Mouse (Mus musculus) testis, adult 2 months (tissue): ENCODE results near the gene Olfr297. TPM values are rescaled to one million over a fixed set of nuclear protein-coding genes. Genes with fewer than 3 reads are reported as not detected.

ENCODE experiments used
- H3K27ac ChIP-seq: fragments of 200-500 bp; 2 replicates; pipeline ENCODE4 v1.5.1; 2012; ENCODE audit warnings: low read depth, low read length; ENCODE audit not compliant: control insufficient read depth, insufficient read depth
- H3K27me3 ChIP-seq: fragments of 200-500 bp; 2 replicates; pipeline ENCODE4 v1.6.1; 2012; ENCODE audit warnings: mild to moderate bottlenecking, low read length, moderate library complexity; ENCODE audit not compliant: control insufficient read depth, insufficient read depth
- H3K36me3 ChIP-seq: fragments of 200-500 bp; 2 replicates; pipeline ENCODE4 v1.6.1; 2012; ENCODE audit warnings: mild to moderate bottlenecking, low read length; ENCODE audit not compliant: control insufficient read depth, insufficient read depth
- H3K4me1 ChIP-seq: fragments of 200-500 bp; 2 replicates; pipeline ENCODE4 v1.6.1; 2012; ENCODE audit warnings: low read length; ENCODE audit not compliant: control insufficient read depth, insufficient read depth
- H3K4me3 ChIP-seq: fragments of 200-500 bp; 2 replicates; pipeline ENCODE4 v1.5.1; 2012; ENCODE audit warnings: low read depth, mild to moderate bottlenecking, low read length, moderate library complexity, mixed read lengths; ENCODE audit not compliant: control insufficient read depth
- CTCF ChIP-seq: fragments of 200-500 bp; IDR thresholded peaks from 2 replicates; pipeline ENCODE4 v1.5.1; 2012; ENCODE audit warnings: low read depth, mild to moderate bottlenecking, inconsistent platforms, low read length, moderate library complexity; ENCODE audit not compliant: control insufficient read depth, insufficient read depth, insufficient replicate concordance
- POLR2A ChIP-seq: fragments of 200-500 bp; IDR thresholded peaks from 2 replicates; pipeline ENCODE4 v1.6.1; 2012; ENCODE audit warnings: low read depth, mild to moderate bottlenecking, inconsistent platforms, low read length, moderate library complexity; ENCODE audit not compliant: control insufficient read depth
- polyA plus RNA-seq: library from polyadenylated mRNA; depleted of rRNA; stranded (reverse); fragments of >200 nt; gene quantifications from 2 replicates; pipeline ENCODE4 v1.2.3, GENCODE M21; 2012; rRNA removed

The Olfr297 gene
- not detected in 2 replicates for polyA plus RNA-seq

DNA sequence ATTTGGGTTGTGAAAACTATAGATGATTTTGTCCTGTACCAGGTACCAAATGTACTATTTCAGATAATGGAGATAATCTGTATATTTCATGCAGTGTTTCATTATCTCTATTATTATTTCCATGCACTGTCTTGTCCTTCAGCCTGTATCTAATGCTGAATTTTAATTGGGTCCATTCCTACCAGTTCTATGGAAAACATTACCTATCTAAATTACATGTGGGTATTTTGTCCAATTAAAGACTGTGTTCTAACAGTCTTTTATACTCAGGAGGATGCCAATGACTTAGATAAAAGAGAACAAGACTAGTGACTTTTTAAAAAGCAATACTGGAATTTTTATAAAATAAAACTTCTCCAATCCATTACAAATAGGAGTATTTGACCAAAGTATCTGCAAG lies at the start of gene Olfr297:
Gene Olfr297, plus strand, starts transcription at position 301 of the 400 bp plus-strand sequence.
- Histone ChIP-seq H3K27ac (no peak within 1 kb of the TSS), H3K27me3 (no peaks in the 10 kb centered on the region), H3K4me1 (no peaks in the 10 kb centered on the region), H3K4me3 (no peak within 1 kb of the TSS), H3K36me3 (no peaks in the 10 kb centered on the region)
- TF ChIP-seq POLR2A = no peak
- TF ChIP-seq CTCF = no peak

DNA sequence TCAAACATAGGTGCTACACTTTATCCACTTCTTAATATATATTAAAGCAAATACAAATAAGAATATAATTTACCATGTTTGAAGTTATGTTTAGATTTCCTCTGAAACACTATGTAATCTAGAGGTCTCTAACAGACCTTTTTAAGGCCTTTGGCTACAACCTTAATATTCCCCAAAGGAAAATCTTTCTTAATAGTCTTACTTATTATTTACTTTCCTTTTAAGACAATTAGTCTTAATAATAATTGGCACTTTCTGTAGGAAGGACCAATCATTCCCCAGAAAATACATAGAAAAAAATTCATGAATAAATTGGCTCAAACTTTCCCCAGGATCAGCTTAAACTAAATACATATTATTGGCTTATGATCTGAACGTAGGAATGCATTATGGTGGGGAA lies 27.4 kb upstream of the Olfr297 start, which contains the start of gene Olfr298:
Gene Olfr298, minus strand, starts transcription at position 101 of the 400 bp plus-strand sequence.
- no peaks in the 10 kb centered on the region for H3K36me3 ChIP-seq
- no peaks in the 10 kb centered on the region for H3K4me1 ChIP-seq
- no peaks in the 10 kb centered on the region for H3K27me3 ChIP-seq
- H3K4me3 ChIP-seq = no peak within 1 kb of the TSS
- TF ChIP-seq POLR2A = no peak
- TF ChIP-seq CTCF = no peak
- no peak within 1 kb of the TSS for H3K27ac ChIP-seq

Other genes with a start within 250 kb of the Olfr297 start
- not detected in 2 replicates for gene Olfr310, start 242.8 kb upstream of the Olfr297 start, polyA plus RNA-seq
- gene Olfr309, start 206.3 kb upstream of the Olfr297 start, polyA plus RNA-seq = 0.12 TPM in 1 of 2 replicates, not detected in the other
- gene Olfr308, start 194.3 kb upstream of the Olfr297 start, polyA plus RNA-seq = not detected in 2 replicates
- gene Olfr307, start 182.4 kb upstream of the Olfr297 start, polyA plus RNA-seq = 0.07 and 0.21 TPM in 2 replicates
- 0.25 and 0.30 TPM in 2 replicates for gene Olfr305, start 153.0 kb upstream of the Olfr297 start, polyA plus RNA-seq
- not detected in 2 replicates for gene Olfr304, start 133.3 kb upstream of the Olfr297 start, polyA plus RNA-seq
- 0.52 and 0.95 TPM in 2 replicates for gene Olfr303, start 122.2 kb upstream of the Olfr297 start, polyA plus RNA-seq
- gene Olfr301, start 116.1 kb upstream of the Olfr297 start, polyA plus RNA-seq = 0.20 and 0.56 TPM in 2 replicates
- not detected in 2 replicates for gene Olfr299, start 60.0 kb upstream of the Olfr297 start, polyA plus RNA-seq
- gene Olfr298, start 27.5 kb upstream of the Olfr297 start, polyA plus RNA-seq = not detected in 2 replicates
- not detected in 2 replicates for gene Olfr295, start 63.9 kb downstream of the Olfr297 start, polyA plus RNA-seq
- not detected in 2 replicates for gene Olfr294, start 96.7 kb downstream of the Olfr297 start, polyA plus RNA-seq
- not detected in 2 replicates for gene Olfr293, start 129.1 kb downstream of the Olfr297 start, polyA plus RNA-seq
- not detected in 2 replicates for gene Olfr292, start 168.4 kb downstream of the Olfr297 start, polyA plus RNA-seq